16 mouse cellular contexts compared by ENCODE assay signal in the genomic region with DNA sequence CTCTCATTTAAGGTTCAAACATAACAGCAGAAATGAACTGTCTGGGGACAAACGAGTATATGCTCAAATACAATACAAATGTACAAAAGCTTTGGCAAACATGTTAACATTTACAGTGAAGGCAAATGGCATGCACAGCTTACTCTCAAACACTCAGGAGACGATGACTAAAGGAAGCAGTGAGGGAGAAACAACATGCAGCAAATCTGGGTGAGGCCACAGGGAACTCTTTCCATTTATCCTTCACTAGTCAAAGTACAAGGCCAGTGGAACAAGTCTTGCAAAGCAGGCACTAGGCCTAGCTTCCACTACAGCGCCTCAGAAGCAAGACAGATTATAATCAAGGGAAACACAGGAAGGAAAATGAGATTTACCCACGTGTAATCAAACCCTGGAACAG. TPM values are rescaled to one million over a fixed set of nuclear protein-coding genes. Genes with fewer than 3 reads are reported as not detected.
DNase-seq lines count a peak whose midpoint lies in the region; ATAC-seq and TF ChIP-seq lines count a peak whose summit lies in the region.
"Had no signal": no experiment of that assay in that cellular context is flagged by ENCODE, and none has a peak within 500 bp of the region (broad histone marks: within the 10 kb centered on the region; RNA-seq: fewer than 3 reads in every experiment).

No protein-coding gene starts in this region.

- ATAC-seq in hindbrain, postnatal 0 days = no peak
- no peak for ATAC-seq in hindbrain, embryonic 12.5 days (ENCODE audit: low FRiP score)
- peak; percentile 68 for ATAC-seq in intestine, postnatal 0 days
- no peak for ATAC-seq in liver, embryonic 11.5 days (replicated peaks; ENCODE audit: low FRiP score)

- H3K27me3 ChIP-seq in hindbrain, postnatal 0 days (ENCODE audit: insufficient read depth, low read length) = no peaks in the 10 kb centered on the region
- H3K27me3 ChIP-seq in hindbrain, embryonic 12.5 days = no peaks in the 10 kb centered on the region
- no peaks in the 10 kb centered on the region for H3K27me3 ChIP-seq in intestine, postnatal 0 days (replicated peaks; ENCODE audit: control insufficient read depth, insufficient read depth, low read length)
- no peaks in the 10 kb centered on the region for H3K27me3 ChIP-seq in liver, embryonic 11.5 days (replicated peaks; ENCODE audit: control insufficient read depth, insufficient read depth, low read length)
- H3K27me3 ChIP-seq: hindbrain, embryonic 13.5 days had no signal

- WGBS in hindbrain, postnatal 0 days = 55% methylated on average over 4 of the region's 4 CpGs
- 70% methylated on average over 4 of the region's 4 CpGs for WGBS in hindbrain, embryonic 12.5 days
- WGBS in intestine, postnatal 0 days = 18% methylated on average over 4 of the region's 4 CpGs
- 52% methylated on average over 4 of the region's 4 CpGs for WGBS in liver, embryonic 11.5 days

- peaks cover 14% of the 10 kb centered on the region for H3K4me1 ChIP-seq in hindbrain, postnatal 0 days (ENCODE audit: insufficient read depth, low read length)
- peaks cover 6% of the 10 kb centered on the region; the same call in 1 of the 2 replicates for H3K4me1 ChIP-seq in hindbrain, embryonic 12.5 days
- H3K4me1 ChIP-seq in intestine, postnatal 0 days (replicated peaks; ENCODE audit: control insufficient read depth, insufficient read depth, low read length) = no peaks in the 10 kb centered on the region
- H3K4me1 ChIP-seq in liver, embryonic 11.5 days (replicated peaks; ENCODE audit: control insufficient read depth, insufficient read depth, low read length) = peaks cover 10% of the 10 kb centered on the region

- H3K4me2 ChIP-seq in hindbrain, postnatal 0 days (ENCODE audit: low read depth, low read length) = no peak overlapping the region
- no peak overlapping the region for H3K4me2 ChIP-seq in hindbrain, embryonic 12.5 days (replicated peaks)
- H3K4me2 ChIP-seq in intestine, postnatal 0 days (replicated peaks; ENCODE audit: low read depth) = no peak overlapping the region; the same call in 1 of the 2 replicates
- no peak overlapping the region for H3K4me2 ChIP-seq in liver, embryonic 11.5 days
- H3K4me2 ChIP-seq: hindbrain, embryonic 13.5 days had no signal

- H3K36me3 ChIP-seq in hindbrain, postnatal 0 days (ENCODE audit: insufficient read depth, low read length) = no peaks in the 10 kb centered on the region
- no peaks in the 10 kb centered on the region for H3K36me3 ChIP-seq in hindbrain, embryonic 12.5 days
- H3K36me3 ChIP-seq in intestine, postnatal 0 days (ENCODE audit: control insufficient read depth, insufficient read depth) = no peaks in the 10 kb centered on the region
- no peaks in the 10 kb centered on the region for H3K36me3 ChIP-seq in liver, embryonic 11.5 days (ENCODE audit: control insufficient read depth, insufficient read depth, low read length)
- H3K36me3 ChIP-seq: hindbrain, embryonic 13.5 days had no signal

- TF ChIP-seq CTCF in hindbrain, postnatal 0 days (IDR thresholded peaks at IDR 0.05; ENCODE audit: low read depth) = no peak
- TF ChIP-seq CTCF in intestine, postnatal 0 days (IDR thresholded peaks at IDR 0.05; ENCODE audit: low read depth) = no peak

- H3K4me3 ChIP-seq in hindbrain, postnatal 0 days (ENCODE audit: low read length) = no peak overlapping the region
- H3K4me3 ChIP-seq in hindbrain, embryonic 12.5 days = no peak overlapping the region
- H3K4me3 ChIP-seq in intestine, postnatal 0 days (ENCODE audit: low read depth, low read length) = no peak overlapping the region
- H3K4me3 ChIP-seq in liver, embryonic 11.5 days (ENCODE audit: low read depth, low read length) = no peak overlapping the region
- H3K4me3 ChIP-seq: forebrain, embryonic 10.5 days; hindbrain, embryonic 13.5 days; midbrain, embryonic 10.5 days had no signal

- H3K9ac ChIP-seq in hindbrain, postnatal 0 days (replicated peaks; ENCODE audit: low read length) = no peak overlapping the region
- no peak overlapping the region for H3K9ac ChIP-seq in hindbrain, embryonic 12.5 days
- H3K9ac ChIP-seq in intestine, postnatal 0 days (ENCODE audit: low read depth, low read length) = no peak overlapping the region
- H3K9ac ChIP-seq in liver, embryonic 11.5 days (ENCODE audit: low read depth, low read length) = no peak overlapping the region
- H3K9ac ChIP-seq: hindbrain, embryonic 13.5 days; liver, embryonic 14.5 days had no signal

- DNase-seq in adrenal gland, adult 8-10 months = peak; percentile 26
- DNase-seq in adrenal gland, postnatal 10 days = no peak
- no peak for DNase-seq in hindbrain, postnatal 0 days (ENCODE audit: low spot score)
- peak; percentile 34 for DNase-seq in 3T3-L1 (ENCODE audit: low read depth, low spot score)
- no peak for DNase-seq in liver, embryonic 11.5 days (ENCODE audit: low spot score)
- DNase-seq in spleen, postnatal 36 days (ENCODE audit: low spot score in 2 of 2) = no peak
- DNase-seq: embryo, embryonic 11 days; kidney, postnatal 25 days; spleen, adult 18-20 months; thymus, adult 2 months had no signal

- 0 out of 2 replicates have a peak overlapping the region, but pooled peaks have one; percentile 41 for H3K27ac ChIP-seq in hindbrain, postnatal 0 days
- no peak overlapping the region for H3K27ac ChIP-seq in hindbrain, embryonic 12.5 days
- H3K27ac ChIP-seq in intestine, postnatal 0 days (ENCODE audit: low read depth, low read length) = peak overlapping the region; percentile 58
- H3K27ac ChIP-seq in liver, embryonic 11.5 days (ENCODE audit: low read depth, low read length) = no peak overlapping the region
- H3K27ac ChIP-seq: forebrain, embryonic 10.5 days; liver, embryonic 14.5 days; midbrain, embryonic 10.5 days had no signal

- H3K9me3 ChIP-seq in hindbrain, postnatal 0 days (ENCODE audit: low read length) = no peaks in the 10 kb centered on the region
- H3K9me3 ChIP-seq in hindbrain, embryonic 12.5 days (replicated peaks) = no peaks in the 10 kb centered on the region
- H3K9me3 ChIP-seq in intestine, postnatal 0 days (ENCODE audit: control insufficient read depth) = no peaks in the 10 kb centered on the region
- H3K9me3 ChIP-seq in liver, embryonic 11.5 days (ENCODE audit: control insufficient read depth, low read length) = no peaks in the 10 kb centered on the region
- H3K9me3 ChIP-seq: forebrain, embryonic 10.5 days; hindbrain, embryonic 13.5 days; midbrain, embryonic 10.5 days had no signal

RNA-seq across cellular contexts. Expression of gene Zdhhc20, which starts 7.4 kb away (rescaled TPM):
- 10 to 100 TPM; 43.3 to 60.0 (median 49.9) TPM for total RNA-seq in adrenal gland, adult 8-10 months (2022)
- 10 to 100 TPM; 33.3 to 40.0 TPM for total RNA-seq in adrenal gland, postnatal 10 days (2021)
- total RNA-seq in hindbrain, postnatal 0 days (2014; rRNA removed) = 18.6 and 29.8 TPM in 2 replicates
- polyA plus RNA-seq in hindbrain, postnatal 0 days (2015; fragmentation: Nextera tagmentation; extraction: Ambion mirVana) = 34.6 and 37.2 TPM in 2 replicates
- 67.0 and 71.6 TPM in 2 replicates for polyA plus RNA-seq in hindbrain, embryonic 12.5 days (2016; fragmentation: Nextera tagmentation; extraction: Ambion mirVana)
- polyA plus RNA-seq in intestine, postnatal 0 days (2015; fragmentation: Nextera tagmentation; extraction: Ambion mirVana) = 28.8 and 32.8 TPM in 2 replicates
- polyA plus RNA-seq in liver, embryonic 11.5 days (2014; fragmentation: Nextera tagmentation; extraction: Ambion mirVana) = 31.1 and 32.2 TPM in 2 replicates

RNA-seq across cellular contexts. Expression of gene Mrpl57, which starts 56.7 kb away (rescaled TPM):
- 10 to 100 TPM; 91.3 to 100.0 (median 99.2) TPM for total RNA-seq in adrenal gland, adult 8-10 months (2022)
- 100 to 1,000 TPM; 109 to 115 TPM for total RNA-seq in adrenal gland, postnatal 10 days (2021)
- total RNA-seq in hindbrain, postnatal 0 days (2014; rRNA removed) = 73.8 and 89.8 TPM in 2 replicates
- 209 and 216 TPM in 2 replicates for polyA plus RNA-seq in hindbrain, postnatal 0 days (2015; fragmentation: Nextera tagmentation; extraction: Ambion mirVana)
- polyA plus RNA-seq in hindbrain, embryonic 12.5 days (2016; fragmentation: Nextera tagmentation; extraction: Ambion mirVana) = 117 and 127 TPM in 2 replicates
- polyA plus RNA-seq in intestine, postnatal 0 days (2015; fragmentation: Nextera tagmentation; extraction: Ambion mirVana) = 211 and 220 TPM in 2 replicates
- 262 and 264 TPM in 2 replicates for polyA plus RNA-seq in liver, embryonic 11.5 days (2014; fragmentation: Nextera tagmentation; extraction: Ambion mirVana)

RNA-seq across cellular contexts. Expression of gene Ska3, which starts 56.7 kb away (rescaled TPM):
- total RNA-seq in adrenal gland, adult 8-10 months (2022) = under 1 TPM in 3 of 4 experiments, not detected in 1; 0.26 to 0.87 (median 0.78) TPM
- 1 to 10 TPM; 3.6 to 5.6 TPM for total RNA-seq in adrenal gland, postnatal 10 days (2021)
- total RNA-seq in hindbrain, postnatal 0 days (2014; rRNA removed) = 8.3 and 8.9 TPM in 2 replicates
- polyA plus RNA-seq in hindbrain, postnatal 0 days (2015; fragmentation: Nextera tagmentation; extraction: Ambion mirVana) = 6.6 and 9.2 TPM in 2 replicates
- 28.5 and 31.7 TPM in 2 replicates for polyA plus RNA-seq in hindbrain, embryonic 12.5 days (2016; fragmentation: Nextera tagmentation; extraction: Ambion mirVana)
- 5.3 and 5.8 TPM in 2 replicates for polyA plus RNA-seq in intestine, postnatal 0 days (2015; fragmentation: Nextera tagmentation; extraction: Ambion mirVana)
- polyA plus RNA-seq in liver, embryonic 11.5 days (2014; fragmentation: Nextera tagmentation; extraction: Ambion mirVana) = 42.7 and 43.7 TPM in 2 replicates

Comparison
In these comparisons a context has a peak if more than half of its experiments do, and no peak if none do; other contexts are left out.
1. DNase-seq: peak in adrenal gland, adult 8-10 months (single experiment) and 3T3-L1 (single experiment); none in adrenal gland, postnatal 10 days (single experiment), hindbrain, postnatal 0 days (single experiment), liver, embryonic 11.5 days (single experiment) and spleen, postnatal 36 days (0 of 2).
2. H3K27ac ChIP-seq: peak in hindbrain, postnatal 0 days (single experiment) and intestine, postnatal 0 days (single experiment); none in hindbrain, embryonic 12.5 days (single experiment) and liver, embryonic 11.5 days (single experiment).